Mouse (Mus musculus): ENCODE data around the gene Dnajc11. TPM values are rescaled to one million over a fixed set of nuclear protein-coding genes. Genes with fewer than 3 reads are reported as not detected.
A peak's percentile ranks its signal among the peaks of the same experiment; 100 is the strongest.

The Dnajc11 gene
- polyA plus RNA-seq, 1 experiment from 2014 or later, result 102 TPM

- Histone ChIP-seq H3K4me3 (peak overlapping the region; percentile 72), H3K9me3 (no peaks in the 10 kb centered on the region), H3K36me3 (peaks cover 10% of the 10 kb centered on the region), H3K27ac (peak overlapping the region; percentile 84), H3K27me3 (ENCODE audit: insufficient read depth, poor library complexity, severe bottlenecking) (peaks cover 31% of the 10 kb centered on the region), H3K4me1 (replicated peaks) (peaks cover 58% of the 10 kb centered on the region)
- under 1% methylated on average over 14 of the region's 14 CpGs for WGBS
- no peak for DNase-seq (ENCODE audit: low spot score)
These were observed 74.6 kb downstream of the Dnajc11 start for GRCm38 (mm10) chr4:152008148-152008500.

- Histone ChIP-seq H3K4me3 (peak within 1 kb of the TSS; percentile 72), H3K27me3 (ENCODE audit: insufficient read depth, poor library complexity, severe bottlenecking) (peaks cover 31% of the 10 kb centered on the region), H3K36me3 (peaks cover 16% of the 10 kb centered on the region), H3K27ac (peak within 1 kb of the TSS; percentile 84), H3K4me1 (replicated peaks) (peaks cover 58% of the 10 kb centered on the region), H3K9me3 (no peaks in the 10 kb centered on the region)
- peak; percentile 92 for DNase-seq (ENCODE audit: low spot score)
- WGBS, result under 1% methylated on average over 45 of the region's 45 CpGs
These were observed 75.2 kb downstream of the Dnajc11 start, which contains the start of gene Klhl21 for GRCm38 (mm10) chr4:152008622-152009075. Gene Klhl21 (plus strand): TSS chr4:152008803.

GRCm38 (mm10) chr4:152009076-152010051 lies 75.9 kb downstream of the Dnajc11 start:
- Histone ChIP-seq H3K9me3 (no peaks in the 10 kb centered on the region), H3K27me3 (ENCODE audit: insufficient read depth, poor library complexity, severe bottlenecking) (peaks cover 31% of the 10 kb centered on the region), H3K27ac (peak overlapping the region; percentile 84), H3K4me3 (peak overlapping the region; percentile 72), H3K36me3 (peaks cover 23% of the 10 kb centered on the region), H3K4me1 (replicated peaks) (peaks cover 58% of the 10 kb centered on the region)
- under 1% methylated on average over 115 of the region's 115 CpGs for WGBS
- no peak for DNase-seq (ENCODE audit: low spot score)

- Histone ChIP-seq H3K27me3 (ENCODE audit: insufficient read depth, poor library complexity, severe bottlenecking) (peaks cover 31% of the 10 kb centered on the region), H3K27ac (peak overlapping the region; percentile 84), H3K9me3 (no peaks in the 10 kb centered on the region), H3K36me3 (peaks cover 31% of the 10 kb centered on the region), H3K4me1 (replicated peaks) (peaks cover 58% of the 10 kb centered on the region), H3K4me3 (peak overlapping the region; percentile 72)
- DNase-seq (ENCODE audit: low spot score), result peak; percentile 30
- 4% methylated on average over 10 of the region's 10 CpGs for WGBS
These were observed 76.7 kb downstream of the Dnajc11 start for GRCm38 (mm10) chr4:152010091-152010706.

- Histone ChIP-seq H3K27ac (0 out of 2 replicates have a peak overlapping the region, but pooled peaks have one; percentile 84), H3K4me3 (peak overlapping the region; percentile 72), H3K36me3 (peaks cover 36% of the 10 kb centered on the region), H3K27me3 (ENCODE audit: insufficient read depth, poor library complexity, severe bottlenecking) (peaks cover 31% of the 10 kb centered on the region), H3K9me3 (no peaks in the 10 kb centered on the region), H3K4me1 (replicated peaks) (peaks cover 54% of the 10 kb centered on the region)
- 10% methylated on average over 13 of the region's 13 CpGs for WGBS
- no peak for DNase-seq (ENCODE audit: low spot score)
These were observed 77.2 kb downstream of the Dnajc11 start for GRCm38 (mm10) chr4:152010707-152011134.

GRCm38 (mm10) chr4:152011171-152011760 lies 77.8 kb downstream of the Dnajc11 start:
- no peak overlapping the region for H3K27ac ChIP-seq
- WGBS, result 77% methylated on average over 8 of the region's 8 CpGs
- H3K4me1 ChIP-seq (replicated peaks), result peaks cover 54% of the 10 kb centered on the region
- H3K4me3 ChIP-seq, result peak overlapping the region; percentile 72
- H3K27me3 ChIP-seq (ENCODE audit: insufficient read depth, poor library complexity, severe bottlenecking), result peaks cover 30% of the 10 kb centered on the region
- DNase-seq (ENCODE audit: low spot score), result no peak
- no peaks in the 10 kb centered on the region for H3K9me3 ChIP-seq
- H3K36me3 ChIP-seq, result peaks cover 42% of the 10 kb centered on the region

- Histone ChIP-seq H3K27ac (no peak overlapping the region), H3K4me3 (no peak overlapping the region), H3K4me1 (replicated peaks) (peaks cover 46% of the 10 kb centered on the region), H3K36me3 (peaks cover 50% of the 10 kb centered on the region), H3K9me3 (no peaks in the 10 kb centered on the region), H3K27me3 (ENCODE audit: insufficient read depth, poor library complexity, severe bottlenecking) (peaks cover 22% of the 10 kb centered on the region)
- DNase-seq (ENCODE audit: low spot score), result no peak
- WGBS, result 95% methylated on average over 16 of the region's 16 CpGs
These were observed 78.6 kb downstream of the Dnajc11 start for GRCm38 (mm10) chr4:152012109-152012508.

GRCm38 (mm10) chr4:152013036-152013813 lies 79.7 kb downstream of the Dnajc11 start:
- H3K4me3 ChIP-seq, result no peak overlapping the region
- WGBS, result 87% methylated on average over 12 of the region's 12 CpGs
- H3K4me1 ChIP-seq (replicated peaks), result peaks cover 35% of the 10 kb centered on the region
- DNase-seq (ENCODE audit: low spot score), result no peak
- no peaks in the 10 kb centered on the region for H3K9me3 ChIP-seq
- H3K27ac ChIP-seq, result no peak overlapping the region
- peaks cover 60% of the 10 kb centered on the region for H3K36me3 ChIP-seq
- peaks cover 10% of the 10 kb centered on the region for H3K27me3 ChIP-seq (ENCODE audit: insufficient read depth, poor library complexity, severe bottlenecking)

- Histone ChIP-seq H3K4me3 (no peak overlapping the region), H3K27ac (no peak overlapping the region), H3K9me3 (no peaks in the 10 kb centered on the region), H3K27me3 (ENCODE audit: insufficient read depth, poor library complexity, severe bottlenecking) (no peaks in the 10 kb centered on the region), H3K4me1 (replicated peaks) (peaks cover 13% of the 10 kb centered on the region), H3K36me3 (peaks cover 99% of the 10 kb centered on the region)
- 84% methylated on average over 6 of the region's 6 CpGs for WGBS
- no peak for DNase-seq (ENCODE audit: low spot score)
These were observed 85.6 kb downstream of the Dnajc11 start for GRCm38 (mm10) chr4:152019073-152019472.

- H3K36me3 ChIP-seq, result peaks cover 99% of the 10 kb centered on the region
These were observed 86.5 kb downstream of the Dnajc11 start for GRCm38 (mm10) chr4:152020024-152020423.

GRCm38 (mm10) chr4:152021568-152022097 lies 88.1 kb downstream of the Dnajc11 start:
- H3K27me3 ChIP-seq (ENCODE audit: insufficient read depth, poor library complexity, severe bottlenecking), result no peaks in the 10 kb centered on the region
- H3K27ac ChIP-seq, result no peak overlapping the region
- H3K4me1 ChIP-seq (replicated peaks), result peaks cover 38% of the 10 kb centered on the region
- H3K4me3 ChIP-seq, result no peak overlapping the region
- no peaks in the 10 kb centered on the region for H3K9me3 ChIP-seq
- no peak for DNase-seq (ENCODE audit: low spot score)
- peaks cover 93% of the 10 kb centered on the region for H3K36me3 ChIP-seq
- WGBS, result 78% methylated on average over 12 of the region's 12 CpGs

More at GRCm38 (mm10) chr4:152020024-152020423, 86.5 kb downstream of the Dnajc11 start:
- Histone ChIP-seq H3K27me3 (ENCODE audit: insufficient read depth, poor library complexity, severe bottlenecking) (no peaks in the 10 kb centered on the region), H3K4me3 (no peak overlapping the region), H3K9me3 (no peaks in the 10 kb centered on the region), H3K27ac (no peak overlapping the region), H3K4me1 (replicated peaks) (peaks cover 22% of the 10 kb centered on the region)
- WGBS, result 93% methylated on average over 21 of the region's 21 CpGs
- DNase-seq (ENCODE audit: low spot score), result no peak

GRCm38 (mm10) chr4:152022506-152022905 lies 89.0 kb downstream of the Dnajc11 start:
- H3K27ac ChIP-seq, result no peak overlapping the region
- peaks cover 86% of the 10 kb centered on the region for H3K36me3 ChIP-seq
- H3K27me3 ChIP-seq (ENCODE audit: insufficient read depth, poor library complexity, severe bottlenecking), result no peaks in the 10 kb centered on the region
- DNase-seq (ENCODE audit: low spot score), result no peak
- 89% methylated on average over 8 of the region's 8 CpGs for WGBS
- peaks cover 46% of the 10 kb centered on the region for H3K4me1 ChIP-seq (replicated peaks)
- no peaks in the 10 kb centered on the region for H3K9me3 ChIP-seq
- H3K4me3 ChIP-seq, result no peak overlapping the region
